Mouse (Mus musculus) heart, postnatal 36 days (tissue): ENCODE measurements around the gene Wbp1l. TPM values are rescaled to one million over a fixed set of nuclear protein-coding genes. Genes with fewer than 3 reads are reported as not detected.
A peak's percentile ranks its signal among the peaks of the same experiment; 100 is the strongest.

Experiments used
- DNase-seq, 2 experiments: peaks; one replicate each; pipeline ENCODE4 v3.0.0; 2021 to 2022
- intact Hi-C: fragments of 180-260 bp; cut with DNase I; formaldehyde crosslinking; loops from one replicate; pipeline ENCODE4 v1.15.1; 2025
- total RNA-seq, 2 experiments: library from RNA; stranded (reverse); gene quantifications; 2 replicates each; pipeline ENCODE4 v1.2.3; 2021

The Wbp1l gene
- total RNA-seq, 2 experiments from 2014 or later, result 51.2 to 59.1 TPM

DNA sequence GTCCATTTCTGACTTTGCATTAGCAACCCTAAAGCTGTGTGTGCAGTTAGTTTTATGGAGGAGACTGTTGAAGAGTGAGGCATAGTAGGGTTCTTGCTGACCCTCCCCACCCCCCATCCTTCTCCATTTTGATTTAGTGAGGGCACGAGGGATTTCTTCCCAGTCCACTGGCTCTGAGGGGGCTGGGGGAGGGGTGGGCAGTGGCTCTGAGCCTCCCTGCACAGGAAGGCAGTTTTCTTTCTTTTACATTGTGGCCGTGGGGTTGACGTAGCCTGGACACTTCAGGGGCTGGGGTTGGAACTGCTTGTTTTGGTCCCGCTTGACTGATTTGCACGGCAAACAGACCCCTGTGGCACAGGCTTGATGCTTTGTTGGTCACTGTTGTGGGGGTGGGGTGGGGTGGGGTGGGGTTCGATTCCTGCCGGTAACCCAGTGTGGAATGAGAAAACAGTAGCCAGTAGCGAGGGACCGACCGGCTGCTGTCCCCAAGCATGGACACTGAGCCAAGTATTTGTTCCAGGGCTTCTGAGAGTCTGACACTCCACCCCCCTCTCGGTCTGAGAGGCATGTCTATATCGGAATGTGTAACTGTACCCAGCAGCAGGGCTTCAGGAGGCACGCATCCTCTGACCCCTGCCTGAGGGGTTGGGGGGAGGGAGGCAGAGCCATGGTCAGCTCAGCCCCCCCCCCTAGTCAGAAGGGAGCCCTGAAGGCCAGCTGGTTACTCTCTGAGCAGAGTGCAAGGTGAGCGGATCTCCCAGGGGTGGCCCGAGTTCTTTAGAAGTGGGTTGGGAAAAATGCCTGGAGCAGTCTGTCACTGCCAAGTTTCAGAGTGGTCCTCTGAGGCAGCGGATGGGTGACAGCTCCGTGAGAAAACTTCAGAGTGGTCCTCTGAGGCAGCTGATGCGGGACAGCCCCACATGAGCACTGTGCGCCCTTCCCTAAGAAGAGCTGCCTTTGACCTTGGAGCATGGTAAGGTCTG, 25.2 kb downstream of the Wbp1l start:
- intact Hi-C loops, result loop anchor here (1.0 to 2.0 kb wide), 3 partner anchors 17 to 25 kb away; partner anchors contain the start of gene Wbp1l
- DNase-seq, result peak; percentile 60 to 72

DNA sequence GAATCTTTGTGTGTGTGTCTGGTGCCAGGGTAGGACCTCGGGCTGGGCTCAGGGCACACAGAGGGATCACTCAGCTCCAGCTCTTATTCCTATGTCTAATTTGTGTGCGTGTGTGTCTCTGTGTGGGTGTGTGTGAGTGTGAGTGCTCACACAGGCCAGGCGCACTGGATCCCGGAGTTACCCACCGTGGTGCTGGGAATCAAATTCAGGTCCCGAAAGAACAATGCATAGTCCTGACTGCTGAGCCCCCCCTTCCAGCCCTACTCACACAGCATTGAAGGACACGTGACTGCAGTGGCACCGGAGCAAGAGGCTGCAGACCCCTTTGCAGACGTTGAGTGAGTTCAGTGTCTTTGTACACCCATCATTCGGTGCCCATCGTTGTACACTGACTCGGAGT, 26.1 kb downstream of the Wbp1l start:
- intact Hi-C loops, result loop anchor here (2.0 kb wide), 1 partner anchor 16 kb away; no protein-coding TSS in a partner anchor
- DNase-seq, result no peak

DNA sequence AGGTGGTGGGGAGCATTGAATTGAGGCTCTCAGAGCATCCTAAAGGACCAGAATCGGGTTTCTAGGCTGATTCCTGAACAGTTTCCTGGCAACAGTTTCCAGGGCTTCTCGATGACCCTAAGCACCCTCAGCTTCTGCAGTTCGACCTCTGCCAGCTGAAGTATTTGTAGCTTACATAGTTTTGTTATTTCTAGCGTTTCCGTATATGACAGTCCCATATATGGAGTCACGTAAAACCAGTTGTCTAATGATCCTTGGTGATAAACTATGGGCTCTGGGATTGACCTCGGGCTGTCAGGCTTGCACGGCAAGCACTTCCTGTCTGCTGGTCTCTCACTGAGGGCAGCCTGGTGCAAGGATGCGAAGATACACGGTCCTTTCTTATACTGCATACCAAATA, 26.6 kb downstream of the Wbp1l start:
- intact Hi-C loops, result loop anchor here (2.0 kb wide), 1 partner anchor 15 kb away; no protein-coding TSS in a partner anchor

DNA sequence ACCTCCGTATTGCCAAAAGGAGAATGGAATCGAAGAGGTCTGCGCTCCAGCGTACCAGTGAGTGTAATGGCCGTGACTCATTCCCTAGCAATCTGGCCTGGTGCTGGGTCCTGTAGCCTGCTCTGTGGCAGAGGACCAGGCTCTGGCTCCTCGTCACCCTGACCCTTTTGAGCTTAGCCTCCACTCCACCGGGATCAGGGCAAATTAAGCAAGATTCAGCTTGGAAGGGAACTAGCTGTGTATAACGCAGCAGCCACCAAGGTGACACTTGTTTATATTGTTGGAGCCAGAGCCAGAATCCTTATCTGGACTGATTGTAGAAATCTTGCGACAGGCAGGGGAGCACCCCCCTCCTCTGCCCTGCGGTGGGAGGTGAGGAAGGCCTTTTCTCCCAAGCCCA, 29.5 kb downstream of the Wbp1l start:
- intact Hi-C loops, result no loop called here
- no peak for DNase-seq

More for the DNA sequence above, 26.6 kb downstream of the Wbp1l start:
- DNase-seq, result no peak

DNA sequence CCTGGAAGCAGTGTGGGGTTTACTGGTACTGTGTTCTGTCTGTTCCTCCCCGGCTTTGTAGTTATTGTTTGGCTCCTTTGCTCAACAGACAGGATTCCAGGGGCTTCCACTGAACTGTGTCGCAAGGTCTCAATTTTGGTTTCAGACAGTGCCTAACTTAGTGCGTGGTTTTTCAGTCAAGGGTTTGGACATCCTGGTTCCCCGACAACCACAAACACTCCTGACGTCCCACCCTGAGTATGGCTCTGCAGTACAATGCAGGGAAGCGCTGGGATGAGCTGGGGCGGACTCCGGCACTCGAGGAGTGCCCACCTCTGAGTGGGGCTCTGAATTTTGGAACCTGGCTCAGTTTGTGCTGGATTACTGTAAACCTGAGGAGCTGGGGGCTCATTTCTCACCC, 30.9 kb downstream of the Wbp1l start:
- no peak for DNase-seq
- intact Hi-C loops, result no loop called here

DNA sequence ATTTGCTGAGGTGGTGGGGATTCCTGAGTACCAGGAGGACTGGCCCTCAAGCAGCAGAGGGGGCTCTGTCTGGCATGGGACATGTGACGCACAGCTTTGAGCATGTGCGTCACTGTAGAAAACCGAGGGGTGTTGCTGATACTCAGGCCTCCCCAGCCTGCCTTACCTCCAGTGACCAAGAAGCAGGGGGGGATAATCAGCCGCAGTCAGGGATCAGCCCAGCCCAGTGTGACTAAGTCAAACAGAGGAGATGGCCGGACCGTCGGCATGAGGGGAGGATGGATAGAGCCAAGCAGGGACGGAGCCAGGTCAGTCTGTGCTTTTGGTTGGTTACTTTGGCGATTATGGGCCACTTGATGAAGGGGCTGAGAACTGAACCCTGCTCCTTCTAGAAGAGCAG, 32.8 kb downstream of the Wbp1l start:
- intact Hi-C loops, result no loop called here
- no peak for DNase-seq

DNA sequence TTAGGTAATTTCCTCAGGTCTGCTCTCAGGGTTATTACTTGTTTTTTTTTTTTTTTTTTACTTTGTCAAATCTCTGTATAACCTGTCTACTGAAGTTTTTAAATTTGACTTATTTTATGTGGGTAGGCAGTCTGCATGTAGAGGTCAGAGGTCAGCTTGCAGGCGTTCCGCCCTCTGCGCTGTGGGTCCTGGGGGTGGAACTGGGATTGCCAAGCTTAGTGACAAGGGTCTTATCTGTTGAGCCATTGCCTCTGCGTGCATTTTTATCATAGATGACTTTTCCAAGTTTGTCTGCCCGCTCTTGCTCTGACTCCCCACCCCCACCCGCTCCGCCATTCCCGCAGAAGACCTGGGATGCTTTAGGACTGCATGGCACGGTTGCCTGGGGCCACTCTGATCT, 36.9 kb downstream of the Wbp1l start:
- intact Hi-C loops, result no loop called here
- no peak for DNase-seq

DNA sequence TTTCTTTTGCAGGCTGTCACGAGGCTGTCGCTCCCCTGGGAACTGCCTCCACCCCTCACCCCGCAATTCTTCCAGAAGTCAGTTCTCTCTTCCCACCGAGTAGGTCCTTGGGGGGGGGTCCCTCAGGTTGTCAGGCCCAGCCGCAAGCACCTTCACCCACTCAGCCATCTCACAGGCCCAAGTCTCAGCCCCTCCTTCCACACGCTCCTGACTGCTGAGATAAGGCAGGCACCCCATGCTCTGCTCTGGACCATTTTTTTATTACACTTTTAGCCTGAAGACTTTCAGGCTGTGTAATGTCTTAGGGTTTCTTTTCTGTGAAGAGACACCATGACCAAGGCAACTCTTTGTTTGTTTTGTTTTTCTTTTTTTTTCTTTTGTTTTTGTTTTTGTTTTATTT, 38.7 kb downstream of the Wbp1l start:
- intact Hi-C loops, result no loop called here
- no peak for DNase-seq

DNA sequence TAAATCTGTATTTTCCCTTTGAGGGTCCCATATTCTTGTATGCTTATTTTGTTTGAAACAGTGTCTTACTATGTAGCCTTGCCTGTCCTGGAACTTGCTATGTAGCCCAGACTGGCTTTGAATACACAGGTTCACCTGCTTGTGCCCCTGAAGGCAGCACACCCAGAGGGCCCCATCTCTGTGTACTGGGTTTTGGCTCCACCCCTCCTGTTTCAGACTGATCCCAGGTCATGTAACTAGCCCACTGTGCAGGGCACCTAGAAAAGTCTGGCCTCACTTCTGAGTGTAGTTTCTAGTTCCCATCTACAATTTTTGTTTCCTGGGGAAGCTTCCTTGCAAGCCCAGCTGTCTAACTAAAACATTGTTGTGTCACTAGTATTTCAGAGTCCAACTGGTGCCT, 40.2 kb downstream of the Wbp1l start:
- intact Hi-C loops, result no loop called here
- DNase-seq, result no peak

DNA sequence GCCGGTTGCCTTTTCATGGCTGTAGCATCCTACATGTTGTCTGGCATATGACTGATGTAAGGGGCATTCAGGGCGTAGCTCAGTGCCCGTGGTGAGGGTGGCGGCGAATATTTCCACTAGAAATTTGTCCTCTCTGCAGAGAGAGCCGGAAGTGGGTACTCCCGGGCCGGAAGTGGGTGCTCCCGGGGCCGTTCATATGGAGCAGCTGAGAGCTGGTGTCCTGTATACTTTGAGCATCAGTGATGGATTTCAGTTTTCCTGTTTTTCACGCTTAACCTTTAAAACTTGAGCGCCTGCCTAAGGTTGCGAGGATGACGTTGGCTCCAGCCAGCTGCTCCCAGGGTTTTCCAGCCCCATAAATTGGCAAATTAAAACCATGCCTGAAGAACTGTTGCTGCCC, 40.6 kb downstream of the Wbp1l start:
- no peak for DNase-seq

DNA sequence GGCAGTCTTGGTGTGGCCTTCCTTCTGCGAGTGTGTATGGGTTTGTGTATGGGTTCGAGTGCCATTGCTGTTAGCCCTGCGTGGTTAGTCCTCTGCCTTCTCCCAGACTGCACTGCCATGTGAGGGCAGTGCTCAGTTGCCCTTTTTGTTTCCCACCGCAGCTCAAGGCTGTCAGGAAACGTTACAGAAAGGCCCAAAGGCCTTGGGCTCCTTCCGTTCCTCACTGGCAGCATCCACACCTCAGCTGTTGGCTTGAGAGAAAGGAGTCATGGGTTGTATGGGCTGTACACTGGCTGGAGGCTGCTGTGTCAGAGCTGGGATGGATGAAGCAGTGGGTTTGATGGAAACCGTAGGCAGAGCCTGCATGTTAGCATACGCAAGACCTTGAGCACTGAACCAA, 41.9 kb downstream of the Wbp1l start:
- intact Hi-C loops, result loop anchor here (2.0 kb wide), 1 partner anchor 16 kb away; no protein-coding TSS in a partner anchor
- no peak for DNase-seq

More for the DNA sequence above, 40.6 kb downstream of the Wbp1l start:
- intact Hi-C loops, result no loop called here

DNA sequence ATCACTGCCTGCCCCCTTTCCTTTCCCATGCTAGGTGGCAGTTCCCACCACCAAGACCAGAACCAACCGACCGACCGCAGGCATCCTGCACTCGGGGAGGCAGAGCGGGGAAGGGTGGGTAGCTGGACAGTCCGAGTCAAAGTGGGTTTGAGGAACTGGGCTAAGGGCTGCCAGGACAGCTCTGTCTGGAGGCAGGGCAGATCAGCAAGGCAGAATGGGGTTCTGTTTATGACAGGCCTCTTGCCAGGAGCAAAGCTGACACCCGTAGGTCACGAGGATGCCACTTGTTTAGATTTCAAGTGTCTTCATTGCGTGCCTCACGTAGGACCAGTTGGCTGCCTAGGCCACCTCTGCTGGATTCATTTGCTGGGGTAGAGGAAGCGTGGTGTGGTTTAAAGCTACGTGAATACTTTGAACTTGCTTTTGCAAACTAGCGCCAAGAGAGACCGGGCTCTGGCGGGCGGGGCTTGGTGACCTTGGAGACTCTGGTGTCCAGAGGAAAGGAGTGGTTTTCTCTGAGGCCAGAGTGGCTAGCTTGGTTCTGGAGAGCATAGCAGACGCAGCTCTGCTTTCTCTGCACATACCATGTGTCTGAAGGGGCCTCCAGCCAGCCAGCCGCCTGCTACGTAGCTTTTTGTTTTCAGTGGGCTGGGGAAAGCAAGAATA, 42.7 kb downstream of the Wbp1l start:
- intact Hi-C loops, result loop anchor here (2.0 kb wide), 1 partner anchor 17 kb away; no protein-coding TSS in a partner anchor

DNA sequence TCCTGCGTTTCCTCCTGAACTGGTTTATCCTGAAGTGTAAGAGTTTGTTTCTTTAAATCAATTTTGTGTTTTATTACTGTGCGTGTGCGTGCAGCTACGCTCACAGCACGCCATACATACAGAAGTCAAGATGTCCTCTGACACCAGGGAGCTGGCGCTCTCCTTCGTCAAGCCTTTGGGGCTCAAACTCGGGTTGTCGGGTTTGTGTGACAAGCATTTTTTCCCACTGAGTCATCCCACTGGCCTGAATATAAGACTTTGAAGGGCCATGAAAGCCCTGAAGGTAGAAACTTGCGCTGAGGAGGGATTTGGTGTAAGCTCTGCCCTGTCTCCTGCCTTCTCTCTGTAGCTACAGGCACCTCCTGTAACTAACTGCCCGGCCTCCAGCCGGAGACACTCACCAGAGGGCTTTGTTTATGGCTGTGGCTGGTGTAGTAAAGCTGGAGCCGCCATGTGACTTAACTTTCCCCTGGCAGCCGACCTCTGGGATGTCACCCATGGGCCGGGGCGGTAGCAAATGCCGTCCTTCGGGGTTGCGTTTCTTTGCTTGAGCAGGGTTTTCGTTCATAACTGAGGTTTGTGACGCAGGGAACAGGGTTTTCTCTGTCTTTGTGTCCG, 43.4 kb downstream of the Wbp1l start:
- intact Hi-C loops, result no loop called here
- peak; percentile 21 to 44 for DNase-seq

More for the DNA sequence above, 42.7 kb downstream of the Wbp1l start:
- DNase-seq, result peak; percentile 72 to 79

DNA sequence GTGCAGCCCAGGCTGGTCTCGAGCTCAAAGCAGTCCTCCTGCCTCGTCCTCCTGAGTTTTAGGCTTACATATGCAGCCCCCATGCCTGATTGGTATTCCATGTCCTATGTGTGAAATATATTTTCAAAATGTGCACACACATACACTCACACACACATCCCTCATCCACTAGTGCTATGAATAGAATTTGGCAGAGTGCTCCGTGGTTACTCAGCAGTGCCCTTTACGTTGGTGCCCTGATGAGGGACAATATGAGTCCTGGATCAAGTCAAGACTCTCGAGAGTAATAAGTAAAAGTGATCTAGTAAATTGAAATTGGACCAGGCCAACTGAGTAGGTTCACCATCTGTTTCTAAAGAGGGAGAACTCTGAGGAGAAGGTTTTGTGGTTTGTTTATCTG, 44.4 kb downstream of the Wbp1l start:
- no peak for DNase-seq
- intact Hi-C loops, result no loop called here

DNA sequence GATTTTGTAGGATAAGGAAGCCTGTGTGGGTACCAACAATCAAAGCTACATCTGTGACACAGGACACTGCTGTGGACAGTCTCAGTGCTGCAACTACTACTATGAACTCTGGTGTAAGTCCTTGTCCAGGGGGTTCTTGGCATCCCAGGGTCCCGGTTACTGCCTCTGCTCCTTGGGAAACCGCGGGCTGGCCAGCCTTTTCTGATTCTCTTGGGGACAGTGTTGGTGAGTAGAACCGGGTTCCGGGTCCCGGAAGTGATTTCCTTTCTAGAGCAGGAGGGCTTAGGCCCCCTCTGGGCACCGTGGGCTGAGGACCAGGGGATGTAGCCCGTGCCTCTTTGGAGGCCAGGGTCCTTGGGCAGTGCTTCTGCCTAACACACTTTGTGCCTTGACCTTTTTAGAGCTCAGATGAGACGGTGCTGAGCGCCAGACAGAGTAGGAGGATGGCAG, 45.5 kb downstream of the Wbp1l start:
- no peak for DNase-seq
- intact Hi-C loops, result loop anchor here (2.0 kb wide), 1 partner anchor 46 kb away; the partner anchor contains the start of gene Wbp1l

DNA sequence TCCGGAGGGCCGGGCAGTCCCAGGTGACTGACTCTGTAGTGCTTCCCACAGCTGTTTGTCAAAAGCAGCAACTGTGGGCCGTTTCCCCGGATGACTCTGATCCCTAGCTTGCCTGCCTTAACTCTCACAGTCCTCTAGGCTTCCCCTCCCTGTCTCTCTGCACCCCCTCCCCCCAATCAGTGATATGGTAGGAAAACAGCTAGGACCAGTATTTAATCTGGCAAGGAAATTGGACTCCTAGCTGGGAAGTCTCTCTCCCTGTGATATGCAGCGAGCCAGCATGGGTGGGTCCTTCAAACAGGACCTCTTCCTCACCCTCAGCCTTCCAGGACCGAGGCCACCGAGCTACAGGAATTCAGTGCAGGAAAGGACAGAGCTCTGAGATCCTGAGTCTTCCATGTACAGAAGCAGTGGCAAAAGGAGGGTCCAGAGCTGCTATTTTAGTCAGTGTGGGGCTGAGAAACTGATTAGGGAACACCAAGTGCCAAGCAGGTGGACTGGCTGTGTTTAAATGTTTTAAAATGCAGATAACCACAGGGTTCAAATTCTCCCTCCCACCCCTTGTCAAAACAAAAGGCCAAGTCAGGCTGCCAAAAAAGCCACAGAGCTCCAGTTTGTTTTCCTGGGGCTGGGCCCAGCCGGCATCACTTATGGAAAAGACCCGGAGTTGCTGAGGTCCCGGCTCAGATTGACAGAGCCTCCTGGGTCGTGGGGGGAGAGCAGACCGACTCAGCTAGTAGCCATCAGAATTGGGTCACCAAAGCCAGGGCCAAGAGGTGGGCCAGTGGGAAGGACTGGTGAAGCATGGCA, 46.1 kb downstream of the Wbp1l start:
- intact Hi-C loops, result loop anchor here (1.0 to 2.0 kb wide), 2 partner anchors 22 to 46 kb away; partner anchors contain the start of gene Wbp1l
- DNase-seq, result peak; percentile 58 to 73

DNA sequence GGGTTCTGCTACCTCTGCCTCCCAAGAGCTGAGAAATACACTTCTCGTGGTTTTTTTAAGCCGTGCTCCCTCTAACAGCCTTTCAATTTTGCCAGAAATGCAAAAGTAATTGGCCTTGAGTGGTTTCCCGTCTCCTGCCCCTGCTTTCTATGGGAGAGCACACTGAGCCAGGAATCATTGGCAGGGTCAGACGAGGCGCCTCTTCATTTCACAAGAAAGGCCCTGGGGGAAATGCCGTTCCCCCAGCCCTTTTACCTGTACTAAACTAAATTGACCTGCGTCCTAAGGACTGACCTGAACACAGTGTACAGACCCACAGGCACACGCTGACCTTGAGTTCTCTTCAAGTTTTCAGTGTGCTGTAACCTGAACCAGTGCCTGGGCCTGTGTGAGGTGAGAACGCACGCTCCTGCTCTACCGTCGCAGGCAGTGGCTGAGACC, 47.2 kb downstream of the Wbp1l start:
- DNase-seq, result peak in 1 of 2 experiments; percentile 27
- intact Hi-C loops, result no loop called here

DNA sequence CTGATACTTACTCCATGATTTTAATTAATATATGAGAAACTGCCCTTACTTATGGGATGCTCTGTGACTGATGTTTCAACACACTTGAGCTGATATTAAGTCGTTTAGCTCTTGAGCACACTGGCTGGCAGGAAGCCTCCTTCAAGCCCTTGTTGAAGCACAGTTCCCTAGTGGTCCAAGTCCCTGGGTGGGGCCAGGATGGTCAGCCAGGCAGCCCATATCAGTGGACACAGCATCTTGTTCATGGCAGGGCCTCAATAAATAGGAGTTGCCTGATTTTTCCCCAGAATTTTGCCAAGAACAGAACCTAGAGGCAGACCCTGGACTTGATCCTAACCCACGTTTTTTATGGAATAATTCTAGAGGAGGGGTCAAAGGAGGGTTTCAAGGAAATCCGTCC, 48.4 kb downstream of the Wbp1l start:
- intact Hi-C loops, result no loop called here
- peak; percentile 50 to 52 for DNase-seq

DNA sequence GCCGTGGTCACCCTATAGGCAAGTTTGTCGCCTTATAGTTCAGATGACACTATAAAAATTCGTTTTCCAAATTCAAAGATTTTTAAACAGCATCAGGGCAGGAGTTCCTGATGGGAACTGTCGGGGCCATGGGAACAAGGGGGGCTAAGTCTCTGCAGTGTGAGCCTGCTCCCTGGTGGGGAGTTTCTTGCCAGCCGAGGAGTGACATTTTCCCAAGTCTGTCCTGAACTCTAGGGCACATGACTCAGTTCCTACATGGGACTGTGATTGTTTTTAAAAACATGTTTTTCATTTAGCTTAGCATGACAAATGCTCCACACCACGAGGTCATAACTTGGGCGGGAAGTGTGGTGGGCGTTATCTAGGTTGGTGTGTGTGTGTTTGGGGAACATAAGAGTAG, 49.0 kb downstream of the Wbp1l start:
- DNase-seq, result no peak
- intact Hi-C loops, result no loop called here

DNA sequence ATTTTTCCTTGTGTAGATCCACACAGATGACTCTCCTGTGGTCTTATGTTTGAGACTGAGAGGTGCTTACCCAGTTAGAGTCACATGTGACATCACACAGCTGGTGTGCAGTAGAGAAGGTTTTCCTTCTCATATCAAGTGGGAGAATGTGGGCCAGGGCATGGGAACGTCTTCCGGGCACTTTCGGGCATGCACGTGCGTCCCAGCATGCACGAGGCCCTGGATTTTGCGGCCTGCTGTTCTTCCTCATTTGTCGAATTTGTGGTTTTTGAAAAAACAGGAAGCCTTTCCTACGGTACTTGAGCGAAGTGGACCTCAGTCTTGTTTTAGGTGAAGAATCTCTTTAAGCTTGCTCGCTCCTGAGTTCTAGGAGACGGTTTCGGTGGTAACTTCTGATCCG, 49.7 kb downstream of the Wbp1l start:
- no peak for DNase-seq
- intact Hi-C loops, result no loop called here
